13 mouse cellular contexts compared by ENCODE assay signal in genomic region chr13:83868922-83869321, GRCm38 (mm10).
DNase-seq lines count a peak whose midpoint lies in the region; ATAC-seq lines count a peak whose summit lies in the region.
"Had no signal": no experiment of that assay in that cellular context is flagged by ENCODE, and none has a peak within 500 bp of the region (broad histone marks: within the 10 kb centered on the region; RNA-seq: fewer than 3 reads in every experiment).

No protein-coding gene starts in this region.

- no peaks in the 10 kb centered on the region for H3K36me3 ChIP-seq in embryonic facial prominence, embryonic 13.5 days
- no peaks in the 10 kb centered on the region for H3K36me3 ChIP-seq in hindbrain, embryonic 15.5 days
- H3K36me3 ChIP-seq in neural tube, embryonic 15.5 days: no peaks in the 10 kb centered on the region

- H3K4me2 ChIP-seq in embryonic facial prominence, embryonic 13.5 days: no peak overlapping the region
- H3K4me2 ChIP-seq in hindbrain, embryonic 15.5 days: peak overlapping the region; percentile 27
- peak overlapping the region; percentile 7; the same call in 1 of the 2 replicates for H3K4me2 ChIP-seq in neural tube, embryonic 15.5 days
- H3K4me2 ChIP-seq: liver, embryonic 11.5 days had no signal

- no peaks in the 10 kb centered on the region for H3K27me3 ChIP-seq in embryonic facial prominence, embryonic 13.5 days
- no peaks in the 10 kb centered on the region for H3K27me3 ChIP-seq in hindbrain, embryonic 15.5 days
- H3K27me3 ChIP-seq in neural tube, embryonic 15.5 days (replicated peaks): no peaks in the 10 kb centered on the region

- no peak overlapping the region for H3K27ac ChIP-seq in embryonic facial prominence, embryonic 13.5 days
- H3K27ac ChIP-seq in hindbrain, embryonic 15.5 days (replicated peaks): peak overlapping the region; percentile 83
- H3K27ac ChIP-seq in neural tube, embryonic 15.5 days (replicated peaks): peak overlapping the region; percentile 73

- no peaks in the 10 kb centered on the region for H3K9me3 ChIP-seq in embryonic facial prominence, embryonic 13.5 days
- H3K9me3 ChIP-seq in hindbrain, embryonic 15.5 days: no peaks in the 10 kb centered on the region
- H3K9me3 ChIP-seq in neural tube, embryonic 15.5 days (replicated peaks): no peaks in the 10 kb centered on the region

- no peaks in the 10 kb centered on the region for H3K4me1 ChIP-seq in embryonic facial prominence, embryonic 13.5 days
- H3K4me1 ChIP-seq in hindbrain, embryonic 15.5 days (replicated peaks): peaks cover 26% of the 10 kb centered on the region
- H3K4me1 ChIP-seq in neural tube, embryonic 15.5 days: peaks cover 12% of the 10 kb centered on the region; the same call in 1 of the 2 replicates

- intact Hi-C loops in left cerebral cortex, postnatal 4 days (cut with DNase I): loop anchor here (5.0 kb wide), 2 partner anchors 122 to 198 kb away; no protein-coding TSS in a partner anchor
- intact Hi-C loops in left cerebral cortex, postnatal 36 days (cut with DNase I): loop anchor here (10.0 kb wide), 1 partner anchor 124 kb away; no protein-coding TSS in a partner anchor

- WGBS in embryonic facial prominence, embryonic 13.5 days: 47% methylated on average over 4 of the region's 4 CpGs
- WGBS in hindbrain, embryonic 15.5 days: 14% methylated on average over 4 of the region's 4 CpGs
- 14% methylated on average over 4 of the region's 4 CpGs for WGBS in neural tube, embryonic 15.5 days

- peak; percentile 93 for DNase-seq in left cerebral cortex, postnatal 4 days
- no peak for DNase-seq in left cerebral cortex, postnatal 36 days (ENCODE audit: low spot score in 2 of 2)
- no peak for DNase-seq in heart, postnatal 4 days
- DNase-seq: gastrocnemius, postnatal 36 days; heart, postnatal 36 days; layer of hippocampus, postnatal 36 days; right cerebral cortex, adult 18-20 months had no signal

- H3K9ac ChIP-seq in embryonic facial prominence, embryonic 13.5 days: no peak overlapping the region
- no peak overlapping the region for H3K9ac ChIP-seq in hindbrain, embryonic 15.5 days
- no peak overlapping the region for H3K9ac ChIP-seq in neural tube, embryonic 15.5 days (replicated peaks)

- 0 out of 2 replicates have a peak, but pooled peaks have one; percentile 72 for ATAC-seq in embryonic facial prominence, embryonic 13.5 days (ENCODE audit: insufficient number of reproducible peaks, insufficient read depth, low FRiP score, low TSS enrichment, low read depth)
- ATAC-seq in hindbrain, embryonic 15.5 days (ENCODE audit: low FRiP score, low read depth): peak; percentile 91
- ATAC-seq in neural tube, embryonic 15.5 days (ENCODE audit: low FRiP score): peak; percentile 80
- ATAC-seq in erythroid progenitor cell, adult 5-6 weeks (replicated peaks; ENCODE audit: low FRiP score, poor library complexity, severe bottlenecking): no peak
- ATAC-seq in inflammation-experienced regulatory T-cells, adult 6 months: no peak

- H3K4me3 ChIP-seq in embryonic facial prominence, embryonic 13.5 days: no peak overlapping the region
- no peak overlapping the region for H3K4me3 ChIP-seq in hindbrain, embryonic 15.5 days
- H3K4me3 ChIP-seq in neural tube, embryonic 15.5 days (replicated peaks): no peak overlapping the region

Comparison
In these comparisons a context has a peak if more than half of its experiments do, and no peak if none do; other contexts are left out.
1. ATAC-seq: peak in embryonic facial prominence, embryonic 13.5 days (single experiment), hindbrain, embryonic 15.5 days (single experiment) and neural tube, embryonic 15.5 days (single experiment); none in erythroid progenitor cell, adult 5-6 weeks (single experiment) and inflammation-experienced regulatory T-cells, adult 6 months (single experiment).